Mouse (Mus musculus): ENCODE data around the gene Iqsec3. TPM values are rescaled to one million over a fixed set of nuclear protein-coding genes. Genes with fewer than 3 reads are reported as not detected.

Iqsec3 gene
- polyA plus RNA-seq, 1 experiment from 2014 or later = 11.2 TPM

- peak; percentile 71 for DNase-seq
- no peak overlapping the region for H3K4me2 ChIP-seq (ENCODE audit: low read length)
These were observed 27.7 kb upstream of the Iqsec3 start for GRCm38 (mm10) chr6:121501044-121501638.

GRCm38 (mm10) chr6:121499856-121500255, 26.4 kb upstream of the Iqsec3 start:
- H3K27me3 ChIP-seq (ENCODE audit: control insufficient read depth, insufficient read depth, low read length) = no peaks in the 10 kb centered on the region
- H3K27ac ChIP-seq (replicated peaks; ENCODE audit: low read depth, low read length) = peak overlapping the region; percentile 39; the same call in 1 of the 2 replicates
- H3K4me1 ChIP-seq (ENCODE audit: control insufficient read depth, insufficient read depth, low read length) = peaks cover 5% of the 10 kb centered on the region; the same call in 1 of the 2 replicates
- no peak overlapping the region for H3K4me2 ChIP-seq (ENCODE audit: low read length)
- DNase-seq (no peak), ATAC-seq (ENCODE audit: low FRiP score, low TSS enrichment) (no peak)
- WGBS = 64% methylated on average over 3 of the region's 3 CpGs
- no peak overlapping the region for H3K4me3 ChIP-seq (replicated peaks; ENCODE audit: low read depth, low read length)
- H3K9ac ChIP-seq (replicated peaks; ENCODE audit: low read length) = no peak overlapping the region
- H3K9me3 ChIP-seq (ENCODE audit: control insufficient read depth, low read length) = no peaks in the 10 kb centered on the region
- no peaks in the 10 kb centered on the region for H3K36me3 ChIP-seq (ENCODE audit: control insufficient read depth, insufficient read depth, low read length)

More at GRCm38 (mm10) chr6:121501044-121501638, 27.7 kb upstream of the Iqsec3 start:
- no peaks in the 10 kb centered on the region for H3K9me3 ChIP-seq (ENCODE audit: control insufficient read depth, low read length)
- WGBS = 66% methylated on average over 3 of the region's 3 CpGs
- no peaks in the 10 kb centered on the region for H3K27me3 ChIP-seq (ENCODE audit: control insufficient read depth, insufficient read depth, low read length)
- no peak overlapping the region for H3K4me3 ChIP-seq (replicated peaks; ENCODE audit: low read depth, low read length)
- H3K27ac ChIP-seq (replicated peaks; ENCODE audit: low read depth, low read length) = 0 out of 2 replicates have a peak overlapping the region, but pooled peaks have one; percentile 1
- H3K36me3 ChIP-seq (ENCODE audit: control insufficient read depth, insufficient read depth, low read length) = no peaks in the 10 kb centered on the region
- no peak for ATAC-seq (ENCODE audit: low FRiP score, low TSS enrichment)
- peaks cover 5% of the 10 kb centered on the region; the same call in 1 of the 2 replicates for H3K4me1 ChIP-seq (ENCODE audit: control insufficient read depth, insufficient read depth, low read length)
- no peak overlapping the region for H3K9ac ChIP-seq (replicated peaks; ENCODE audit: low read length)

- Histone ChIP-seq H3K4me3 (replicated peaks; ENCODE audit: low read depth, low read length) (no peak overlapping the region), H3K4me2 (ENCODE audit: low read length) (peak overlapping the region; percentile 11), H3K4me1 (ENCODE audit: control insufficient read depth, insufficient read depth, low read length) (peaks cover 10% of the 10 kb centered on the region; the same call in 1 of the 2 replicates), H3K27me3 (ENCODE audit: control insufficient read depth, insufficient read depth, low read length) (no peaks in the 10 kb centered on the region), H3K9ac (replicated peaks; ENCODE audit: low read length) (no peak overlapping the region), H3K27ac (replicated peaks; ENCODE audit: low read depth, low read length) (peak overlapping the region; percentile 39), H3K9me3 (ENCODE audit: control insufficient read depth, low read length) (no peaks in the 10 kb centered on the region), H3K36me3 (ENCODE audit: control insufficient read depth, insufficient read depth, low read length) (no peaks in the 10 kb centered on the region)
- peak; percentile 77 for DNase-seq
- WGBS = 8% methylated on average over 9 of the region's 9 CpGs
- ATAC-seq (ENCODE audit: low FRiP score, low TSS enrichment) = peak; percentile 90
These were observed 25.5 kb upstream of the Iqsec3 start for GRCm38 (mm10) chr6:121498819-121499535.

GRCm38 (mm10) chr6:121495606-121496005, 22.1 kb upstream of the Iqsec3 start:
- H3K4me3 ChIP-seq (replicated peaks; ENCODE audit: low read depth, low read length) = no peak overlapping the region
- no peaks in the 10 kb centered on the region for H3K9me3 ChIP-seq (ENCODE audit: control insufficient read depth, low read length)
- 18% methylated on average over 7 of the region's 7 CpGs for WGBS
- H3K36me3 ChIP-seq (ENCODE audit: control insufficient read depth, insufficient read depth, low read length) = no peaks in the 10 kb centered on the region
- H3K9ac ChIP-seq (replicated peaks; ENCODE audit: low read length) = no peak overlapping the region
- H3K4me1 ChIP-seq (ENCODE audit: control insufficient read depth, insufficient read depth, low read length) = peaks cover 10% of the 10 kb centered on the region; the same call in 1 of the 2 replicates
- ATAC-seq (ENCODE audit: low FRiP score, low TSS enrichment) (no peak), DNase-seq (no peak)
- H3K4me2 ChIP-seq (ENCODE audit: low read length) = no peak overlapping the region
- no peak overlapping the region for H3K27ac ChIP-seq (replicated peaks; ENCODE audit: low read depth, low read length)
- no peaks in the 10 kb centered on the region for H3K27me3 ChIP-seq (ENCODE audit: control insufficient read depth, insufficient read depth, low read length)

GRCm38 (mm10) chr6:121495026-121495425, 21.5 kb upstream of the Iqsec3 start:
- Histone ChIP-seq H3K4me1 (ENCODE audit: control insufficient read depth, insufficient read depth, low read length) (peaks cover 10% of the 10 kb centered on the region; the same call in 1 of the 2 replicates), H3K9me3 (ENCODE audit: control insufficient read depth, low read length) (no peaks in the 10 kb centered on the region), H3K4me2 (ENCODE audit: low read length) (no peak overlapping the region), H3K4me3 (replicated peaks; ENCODE audit: low read depth, low read length) (no peak overlapping the region), H3K27ac (replicated peaks; ENCODE audit: low read depth, low read length) (no peak overlapping the region), H3K27me3 (ENCODE audit: control insufficient read depth, insufficient read depth, low read length) (no peaks in the 10 kb centered on the region), H3K9ac (replicated peaks; ENCODE audit: low read length) (no peak overlapping the region), H3K36me3 (ENCODE audit: control insufficient read depth, insufficient read depth, low read length) (no peaks in the 10 kb centered on the region)
- 94% methylated on average over 1 of the region's 1 CpGs for WGBS
- DNase-seq (no peak), ATAC-seq (ENCODE audit: low FRiP score, low TSS enrichment) (no peak)

GRCm38 (mm10) chr6:121494319-121494718, 20.8 kb upstream of the Iqsec3 start:
- Histone ChIP-seq H3K27ac (replicated peaks; ENCODE audit: low read depth, low read length) (no peak overlapping the region), H3K27me3 (ENCODE audit: control insufficient read depth, insufficient read depth, low read length) (no peaks in the 10 kb centered on the region), H3K9me3 (ENCODE audit: control insufficient read depth, low read length) (no peaks in the 10 kb centered on the region), H3K9ac (replicated peaks; ENCODE audit: low read length) (no peak overlapping the region), H3K36me3 (ENCODE audit: control insufficient read depth, insufficient read depth, low read length) (no peaks in the 10 kb centered on the region), H3K4me1 (ENCODE audit: control insufficient read depth, insufficient read depth, low read length) (peaks cover 9% of the 10 kb centered on the region; the same call in 1 of the 2 replicates), H3K4me3 (replicated peaks; ENCODE audit: low read depth, low read length) (no peak overlapping the region), H3K4me2 (ENCODE audit: low read length) (no peak overlapping the region)
- no peak for ATAC-seq (ENCODE audit: low FRiP score, low TSS enrichment)
- WGBS = 7% methylated on average over 4 of the region's 4 CpGs
- peak; percentile 7 for DNase-seq

GRCm38 (mm10) chr6:121491339-121491738, 17.9 kb upstream of the Iqsec3 start:
- no peak overlapping the region for H3K4me3 ChIP-seq (replicated peaks; ENCODE audit: low read depth, low read length)
- no peaks in the 10 kb centered on the region for H3K9me3 ChIP-seq (ENCODE audit: control insufficient read depth, low read length)
- no peaks in the 10 kb centered on the region for H3K36me3 ChIP-seq (ENCODE audit: control insufficient read depth, insufficient read depth, low read length)
- no peaks in the 10 kb centered on the region for H3K27me3 ChIP-seq (ENCODE audit: control insufficient read depth, insufficient read depth, low read length)
- H3K27ac ChIP-seq (replicated peaks; ENCODE audit: low read depth, low read length) = no peak overlapping the region
- H3K4me2 ChIP-seq (ENCODE audit: low read length) = no peak overlapping the region
- no peak overlapping the region for H3K9ac ChIP-seq (replicated peaks; ENCODE audit: low read length)
- ATAC-seq (ENCODE audit: low FRiP score, low TSS enrichment) (no peak), DNase-seq (no peak)
- WGBS = 78% methylated on average over 5 of the region's 5 CpGs
- peaks cover 6% of the 10 kb centered on the region; the same call in 1 of the 2 replicates for H3K4me1 ChIP-seq (ENCODE audit: control insufficient read depth, insufficient read depth, low read length)

- H3K9me3 ChIP-seq (ENCODE audit: control insufficient read depth, low read length) = no peaks in the 10 kb centered on the region
- H3K27ac ChIP-seq (replicated peaks; ENCODE audit: low read depth, low read length) = peak overlapping the region; percentile 93; the same call in 1 of the 2 replicates
- ATAC-seq (ENCODE audit: low FRiP score, low TSS enrichment) (no peak), DNase-seq (peak; percentile 29)
- H3K4me2 ChIP-seq (ENCODE audit: low read length) = peak overlapping the region; percentile 62
- peak overlapping the region; percentile 83 for H3K9ac ChIP-seq (replicated peaks; ENCODE audit: low read length)
- H3K4me3 ChIP-seq (replicated peaks; ENCODE audit: low read depth, low read length) = peak overlapping the region; percentile 66
- WGBS = 30% methylated on average over 5 of the region's 5 CpGs
- peaks cover 17% of the 10 kb centered on the region; the same call in 1 of the 2 replicates for H3K4me1 ChIP-seq (ENCODE audit: control insufficient read depth, insufficient read depth, low read length)
- H3K36me3 ChIP-seq (ENCODE audit: control insufficient read depth, insufficient read depth, low read length) = no peaks in the 10 kb centered on the region
- no peaks in the 10 kb centered on the region for H3K27me3 ChIP-seq (ENCODE audit: control insufficient read depth, insufficient read depth, low read length)
These were observed 1.2 kb downstream of the Iqsec3 start for GRCm38 (mm10) chr6:121472273-121472672.
